Comparison of ENCODE assay signal across 17 mouse cellular contexts in genomic region chr5:89942244-89942643, GRCm38 (mm10). TPM values are rescaled to one million over a fixed set of nuclear protein-coding genes. Genes with fewer than 3 reads are reported as not detected.
A peak's percentile ranks its signal among the peaks of the same experiment; 100 is the strongest.
DNase-seq lines count a peak whose midpoint lies in the region; ATAC-seq lines count a peak whose summit lies in the region.
"Had no signal": no experiment of that assay in that cellular context is flagged by ENCODE, and none has a peak within 500 bp of the region (broad histone marks: within the 10 kb centered on the region; RNA-seq: fewer than 3 reads in every experiment).

No protein-coding gene starts in this region.

- no peaks in the 10 kb centered on the region for H3K27me3 ChIP-seq in forebrain, embryonic 11.5 days (ENCODE audit: control insufficient read depth, insufficient read depth, low read length)
- H3K27me3 ChIP-seq: embryonic facial prominence, embryonic 13.5 days; limb, embryonic 12.5 days; liver, embryonic 15.5 days had no signal

- no peak overlapping the region for H3K4me3 ChIP-seq in forebrain, embryonic 11.5 days (ENCODE audit: low read depth, low read length)
- H3K4me3 ChIP-seq: embryonic facial prominence, embryonic 13.5 days; layer of hippocampus, adult 2 months; limb, embryonic 12.5 days; liver, embryonic 15.5 days had no signal

- H3K36me3 ChIP-seq in forebrain, embryonic 11.5 days (ENCODE audit: control insufficient read depth, insufficient read depth, low read length), result no peaks in the 10 kb centered on the region
- H3K36me3 ChIP-seq: embryonic facial prominence, embryonic 13.5 days; limb, embryonic 12.5 days; liver, embryonic 15.5 days had no signal

- peaks cover 7% of the 10 kb centered on the region; the same call in 1 of the 2 replicates for H3K4me1 ChIP-seq in forebrain, embryonic 11.5 days (replicated peaks; ENCODE audit: control insufficient read depth, insufficient read depth, low read length)
- H3K4me1 ChIP-seq: liver, embryonic 15.5 days had no signal

- intact Hi-C loops in heart, postnatal 36 days (cut with DNase I), result no loop called here
- intact Hi-C loops in heart, postnatal 25 days (cut with DNase I), result no loop called here

- peak overlapping the region; percentile 1; the same call in 1 of the 2 replicates for H3K27ac ChIP-seq in forebrain, embryonic 11.5 days (ENCODE audit: low read depth, low read length)
- H3K27ac ChIP-seq: embryonic facial prominence, embryonic 13.5 days; kidney, postnatal 0 days; layer of hippocampus, adult 2 months; limb, embryonic 12.5 days; liver, embryonic 15.5 days had no signal

- ATAC-seq in forebrain, embryonic 11.5 days (replicated peaks; ENCODE audit: low FRiP score), result no peak
- ATAC-seq in granulocyte monocyte progenitor cell, adult 5-6 weeks (replicated peaks; ENCODE audit: poor library complexity, severe bottlenecking), result no peak
- ATAC-seq: hindbrain, embryonic 16.5 days had no signal

- no peak overlapping the region for H3K4me2 ChIP-seq in forebrain, embryonic 11.5 days (ENCODE audit: low read depth, low read length, severe bottlenecking)
- H3K4me2 ChIP-seq: embryonic facial prominence, embryonic 13.5 days; limb, embryonic 12.5 days; liver, embryonic 15.5 days had no signal

- no peaks in the 10 kb centered on the region; the same call in 1 of the 2 replicates for H3K9me3 ChIP-seq in forebrain, embryonic 11.5 days (ENCODE audit: control insufficient read depth, low read length)
- H3K9me3 ChIP-seq: liver, embryonic 15.5 days had no signal

- DNase-seq in heart, postnatal 36 days, result peak; percentile 3 to 4
- no peak for DNase-seq in heart, postnatal 25 days (ENCODE audit: low spot score)
- DNase-seq in right cerebral cortex, adult 18-20 months, result peak; percentile 7
- DNase-seq in right cerebral cortex, adult 2 months (ENCODE audit: low spot score in 2 of 2), result no peak
- no peak for DNase-seq in forebrain, embryonic 11.5 days (ENCODE audit: low spot score)
- peak; percentile 7 for DNase-seq in skeletal muscle tissue, adult 2 months (ENCODE audit: low read depth, low spot score)
- DNase-seq: cerebellum, adult 18-20 months; kidney, adult 11 months; lung, postnatal 14 days; thymus, postnatal 4 days had no signal

- no peak overlapping the region for H3K9ac ChIP-seq in forebrain, embryonic 11.5 days (ENCODE audit: low read length)
- H3K9ac ChIP-seq: embryonic facial prominence, embryonic 13.5 days; limb, embryonic 12.5 days; liver, embryonic 15.5 days had no signal

- 21% methylated on average over 4 of the region's 4 CpGs for WGBS in forebrain, embryonic 11.5 days

RNA-seq across cellular contexts. Expression of gene Adamts3, which starts 59.1 kb away (rescaled TPM):
- 1 to 10 TPM; 4.6 to 5.7 TPM for total RNA-seq in heart, postnatal 36 days (2021)
- total RNA-seq in heart, postnatal 25 days (2021), result 1 to 10 TPM; 6.9 to 8.1 TPM
- polyA plus RNA-seq in forebrain, embryonic 11.5 days (2014; fragmentation: Nextera tagmentation; extraction: Ambion mirVana), result 7.0 and 7.1 TPM in 2 replicates
- total RNA-seq in granulocyte monocyte progenitor cell, adult 5-6 weeks (2014; fragmentation: Nextera tagmentation), result 5.5 and 6.4 TPM in 2 replicates
- total RNA-seq in granulocyte monocyte progenitor cell, adult 5-6 weeks (2017), result 4.0 and 6.0 TPM in 2 replicates

Comparison
In these comparisons a context has a peak if more than half of its experiments do, and no peak if none do; other contexts are left out.
1. DNase-seq: peak in heart, postnatal 36 days (2 of 2), right cerebral cortex, adult 18-20 months (single experiment) and skeletal muscle tissue, adult 2 months (single experiment); none in heart, postnatal 25 days (single experiment), right cerebral cortex, adult 2 months (0 of 2) and forebrain, embryonic 11.5 days (single experiment).